Mouse (Mus musculus) neutrophil, adult 59 days (primary cell): ENCODE results near the gene R3hdm4. TPM values are rescaled to one million over a fixed set of nuclear protein-coding genes. Genes with fewer than 3 reads are reported as not detected.

Source experiments
- total RNA-seq, 2 experiments: library from RNA; stranded (reverse); gene quantifications; 1 replicate in 1 of 2; 2 replicates in 1 of 2; pipeline ENCODE4 v1.2.4; 2023

The R3hdm4 gene
- 100 to 1,000 TPM; 488 to 566 TPM for total RNA-seq

DNA sequence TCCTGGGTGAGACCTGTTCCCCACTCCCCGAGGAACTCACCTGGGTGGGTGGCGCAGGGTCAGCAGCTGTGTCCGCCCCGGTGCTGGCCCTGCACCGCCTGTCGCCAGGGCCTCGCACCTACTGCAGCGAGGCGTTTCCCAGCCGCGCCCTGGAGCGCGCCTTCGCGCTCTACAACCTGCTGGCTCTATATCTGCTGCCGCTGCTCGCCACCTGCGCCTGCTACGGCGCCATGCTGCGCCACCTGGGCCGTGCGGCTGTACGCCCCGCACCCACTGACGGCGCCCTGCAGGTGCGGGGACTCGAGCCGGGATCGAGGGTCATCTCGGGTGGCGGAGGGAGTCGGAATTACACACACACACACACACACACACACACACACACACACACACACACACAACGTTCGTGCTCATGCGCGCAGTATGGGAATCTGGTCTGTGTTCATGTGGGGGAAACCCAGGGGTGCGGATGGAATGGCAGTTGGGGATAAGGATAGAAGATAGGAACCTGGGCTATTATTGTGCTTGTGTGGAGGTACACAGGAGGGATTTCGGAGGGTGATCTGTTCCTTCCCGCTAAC is at the start of gene R3hdm4:
R3hdm4 (minus strand) TSS at position 251 of the 578 bp plus-strand sequence.

GRCm38 (mm10) chr10:79970415-79971182 is 49.6 kb upstream of the R3hdm4 start, which contains the start of gene Grin3b:
Grin3b (plus strand) TSS chr10:79970715.

GRCm38 (mm10) chr10:79959847-79960601 is 39.0 kb upstream of the R3hdm4 start, which contains the start of gene Wdr18:
Wdr18 (plus strand) TSS chr10:79960152.

DNA sequence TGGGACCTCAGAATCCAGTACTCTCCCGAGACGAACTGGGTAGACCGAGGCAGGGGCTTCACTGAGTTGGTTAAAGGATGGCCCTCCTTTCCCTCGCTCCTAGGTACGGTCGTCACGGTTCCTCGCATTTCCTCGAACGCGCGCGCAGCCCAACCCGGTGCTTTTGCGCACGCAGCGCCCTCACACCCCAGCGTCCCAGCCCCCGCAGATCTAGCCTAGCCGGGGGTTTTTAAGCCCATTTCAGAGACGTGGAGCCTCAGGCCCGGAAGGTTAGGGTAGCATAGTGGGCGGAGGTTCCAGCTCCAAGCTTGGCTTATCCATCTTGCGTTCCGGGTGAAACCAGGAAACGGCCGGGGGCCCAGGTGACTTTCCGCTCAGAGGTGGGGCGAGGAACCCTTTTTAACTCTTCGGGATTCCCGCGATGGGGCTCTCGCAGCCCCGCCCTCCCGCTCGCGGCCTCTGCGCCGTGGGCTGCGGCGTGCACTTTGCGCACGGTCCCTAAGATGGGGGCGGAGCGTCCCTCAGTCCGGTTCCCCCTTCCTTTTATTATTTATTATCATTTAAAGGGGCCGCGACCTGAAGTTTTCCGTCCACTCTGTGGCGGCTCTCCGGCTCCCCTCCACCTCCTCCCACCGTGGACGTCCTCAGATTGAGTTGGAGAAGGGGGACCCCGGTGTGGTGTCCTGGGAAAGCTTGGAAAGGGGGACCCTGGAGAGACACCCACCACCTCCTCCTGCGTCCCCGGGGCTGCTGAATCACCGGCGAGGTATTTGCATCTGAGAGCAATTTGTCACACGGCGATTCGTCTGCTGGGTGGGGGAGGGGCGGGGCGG is 5.7 kb upstream of the R3hdm4 start, which contains the start of gene Arid3a:
Arid3a (plus strand) TSS at position 553 of the 833 bp plus-strand sequence.

GRCm38 (mm10) chr10:79916808-79917531 is 4.0 kb downstream of the R3hdm4 start, which contains the start of gene Kiss1r:
Kiss1r (plus strand) TSS chr10:79916971.

DNA sequence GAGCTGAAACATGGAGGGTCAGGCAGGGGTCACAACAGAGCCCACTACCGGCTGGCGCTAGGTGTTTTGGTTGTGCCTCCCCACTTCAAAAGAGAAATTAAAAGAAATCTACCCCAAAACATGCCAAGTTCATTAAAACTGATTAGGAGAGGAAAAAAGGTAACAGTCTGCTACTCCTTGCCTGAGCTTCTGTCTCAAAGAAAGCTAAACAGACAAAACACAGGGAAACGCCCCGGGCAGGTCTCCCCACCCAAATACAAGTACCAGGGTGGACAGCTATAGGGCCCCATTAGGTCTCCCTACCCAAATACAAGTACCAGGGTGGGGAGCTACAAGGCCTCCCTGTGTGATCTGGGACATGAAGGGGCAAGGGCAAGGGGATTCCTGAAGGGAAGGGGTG is 10.5 kb downstream of the R3hdm4 start, which contains the start of gene Gm26602:
Gm26602 (plus strand) TSS at position 301 of the 400 bp plus-strand sequence.

GRCm38 (mm10) chr10:79908167-79909091 is 12.6 kb downstream of the R3hdm4 start, which contains the start of gene Med16:
Med16 (minus strand) TSS chr10:79908923.

GRCm38 (mm10) chr10:79890670-79891069 is 30.3 kb downstream of the R3hdm4 start, which contains the start of gene Cfd:
Cfd (plus strand) TSS chr10:79890853.

DNA sequence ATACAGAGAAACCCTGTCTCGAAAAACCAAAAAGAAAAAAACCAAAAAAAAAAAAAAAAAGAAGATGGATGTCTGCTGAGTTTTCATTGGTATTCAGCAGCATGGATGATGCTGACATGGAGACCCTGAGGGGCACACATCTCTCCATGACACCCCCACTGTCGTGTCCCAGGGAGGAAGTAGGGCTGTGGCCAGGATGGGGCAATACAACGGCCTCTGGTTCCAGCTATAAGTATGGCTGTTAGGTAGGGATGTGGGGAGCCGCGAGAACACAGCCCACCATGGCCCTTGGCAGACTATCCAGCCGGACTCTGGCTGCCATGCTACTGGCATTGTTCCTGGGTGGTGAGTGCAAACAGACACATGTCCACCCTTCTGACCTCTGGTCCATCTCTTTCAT is 35.0 kb downstream of the R3hdm4 start, which contains the start of gene Elane:
Elane (plus strand) TSS at position 194 of the 400 bp plus-strand sequence.

GRCm38 (mm10) chr10:79874290-79874862 is 46.6 kb downstream of the R3hdm4 start, which contains the start of the genes Prtn3 and Plppr3:
Prtn3 (plus strand) TSS chr10:79874476.
Plppr3 (minus strand) TSS chr10:79874634.

Other genes with a start within 250 kb of the R3hdm4 start
- 10 to 100 TPM; 66.7 to 77.6 TPM for gene Cdc34, start 239.0 kb downstream of the R3hdm4 start, total RNA-seq
- 1 to 10 TPM; 1.1 to 1.2 TPM for gene Gzmm, start 232.2 kb downstream of the R3hdm4 start, total RNA-seq
- 100 to 1,000 TPM; 117 to 123 TPM for gene Bsg, start 216.7 kb downstream of the R3hdm4 start, total RNA-seq
- under 1 TPM; 0.11 to 0.18 TPM for gene Hcn2, start 204.6 kb downstream of the R3hdm4 start, total RNA-seq
- gene Polrmt, start 174.6 kb downstream of the R3hdm4 start, total RNA-seq, result 10 to 100 TPM; 13.7 to 15.0 TPM
- not detected for gene Fgf22, start 166.1 kb downstream of the R3hdm4 start, total RNA-seq
- gene Rnf126, start 154.3 kb downstream of the R3hdm4 start, total RNA-seq, result 10 to 100 TPM; 25.1 to 26.7 TPM
- gene Fstl3, start 143.9 kb downstream of the R3hdm4 start, total RNA-seq, result 1 to 10 TPM; 4.5 to 5.9 TPM
- 10 to 100 TPM; 13.6 to 18.0 TPM for gene Prss57, start 130.2 kb downstream of the R3hdm4 start, total RNA-seq
- gene Palm, start 127.6 kb downstream of the R3hdm4 start, total RNA-seq, result 100 to 1,000 TPM; 124 to 129 TPM
- gene Misp, start 100.2 kb downstream of the R3hdm4 start, total RNA-seq, result under 1 TPM; 0.46 to 0.51 TPM
- 100 to 1,000 TPM; 267 to 286 TPM for gene Ptbp1, start 66.8 kb downstream of the R3hdm4 start, total RNA-seq
- 100 to 1,000 TPM; 466 to 531 TPM for gene Prtn3, start 46.7 kb downstream of the R3hdm4 start, total RNA-seq
- gene Plppr3, start 46.6 kb downstream of the R3hdm4 start, total RNA-seq, result 10 to 100 TPM; 20.7 to 23.9 TPM
- gene Elane, start 35.0 kb downstream of the R3hdm4 start, total RNA-seq, result 100 to 1,000 TPM; 527 to 568 TPM
- gene Cfd, start 30.4 kb downstream of the R3hdm4 start, total RNA-seq, result not detected
- gene Med16, start 12.3 kb downstream of the R3hdm4 start, total RNA-seq, result 10 to 100 TPM; 32.8 to 40.7 TPM
- not detected for gene Gm26602, start 10.4 kb downstream of the R3hdm4 start, total RNA-seq
- gene Kiss1r, start 4.2 kb downstream of the R3hdm4 start, total RNA-seq, result 1 to 10 TPM; 5.0 to 5.4 TPM
- 100 to 1,000 TPM; 187 to 197 TPM for gene Arid3a, start 5.8 kb upstream of the R3hdm4 start, total RNA-seq
- 10 to 100 TPM in 1 of 2 experiments, 1 to 10 TPM in 1; 9.9 to 13.2 TPM for gene Wdr18, start 38.9 kb upstream of the R3hdm4 start, total RNA-seq
- under 1 TPM in 1 of 2 experiments, not detected in 1; 0.26 TPM for gene Grin3b, start 49.5 kb upstream of the R3hdm4 start, total RNA-seq
- 10 to 100 TPM; 68.0 to 69.4 TPM for gene Tmem259, start 63.1 kb upstream of the R3hdm4 start, total RNA-seq
- 100 to 1,000 TPM; 543 to 593 TPM for gene Cnn2, start 67.4 kb upstream of the R3hdm4 start, total RNA-seq
- gene Abca7, start 75.3 kb upstream of the R3hdm4 start, total RNA-seq, result 100 to 1,000 TPM; 110 to 111 TPM
- 100 to 1,000 TPM; 428 to 464 TPM for gene Arhgap45, start 95.4 kb upstream of the R3hdm4 start, total RNA-seq
- gene Polr2e, start 118.6 kb upstream of the R3hdm4 start, total RNA-seq, result 10 to 100 TPM; 34.8 to 48.1 TPM
- 100 to 1,000 TPM; 269 to 306 TPM for gene Gpx4, start 126.0 kb upstream of the R3hdm4 start, total RNA-seq
- gene Sbno2, start 184.4 kb upstream of the R3hdm4 start, total RNA-seq, result 100 to 1,000 TPM; 141 to 163 TPM
- 100 to 1,000 TPM; 183 to 187 TPM for gene Stk11, start 194.6 kb upstream of the R3hdm4 start, total RNA-seq
- 100 to 1,000 TPM; 108 to 123 TPM for gene Atp5d, start 217.4 kb upstream of the R3hdm4 start, total RNA-seq
- gene Cbarp, start 219.6 kb upstream of the R3hdm4 start, total RNA-seq, result 1 to 10 TPM; 1.2 to 1.4 TPM
- gene Midn, start 227.1 kb upstream of the R3hdm4 start, total RNA-seq, result 100 to 1,000 TPM; 221 to 226 TPM
- gene Cirbp, start 244.8 kb upstream of the R3hdm4 start, total RNA-seq, result 10 to 100 TPM; 41.6 to 50.1 TPM